Mouse (Mus musculus) neutrophil, adult 83 days (primary cell): ENCODE results near the gene Jmjd4. TPM values are rescaled to one million over a fixed set of nuclear protein-coding genes. Genes with fewer than 3 reads are reported as not detected.

Source experiments
- total RNA-seq, 2 experiments: library from RNA; stranded (reverse); gene quantifications; one replicate each; pipeline ENCODE4 v1.2.4; 2023

Jmjd4 gene
- 1 to 10 TPM; 1.0 to 2.3 TPM for total RNA-seq

GRCm38 (mm10) chr11:59449741-59450229 lies at the start of gene Jmjd4:
Jmjd4 (plus strand) TSS chr11:59450045.

GRCm38 (mm10) chr11:59451086-59451485 lies 1.2 kb downstream of the Jmjd4 start, which contains the start of gene Snap47:
Snap47 (minus strand) TSS chr11:59451186.

GRCm38 (mm10) chr11:59472326-59472677 lies 22.5 kb downstream of the Jmjd4 start, which contains the start of gene Zfp867:
Zfp867 (minus strand) TSS chr11:59472474.

Other genes with a start within 250 kb of the Jmjd4 start
- gene Mrpl55, start 247.6 kb upstream of the Jmjd4 start, total RNA-seq = 10 to 100 TPM; 10.7 to 14.2 TPM
- 10 to 100 TPM; 13.4 to 14.8 TPM for gene 2310033P09Rik, start 241.7 kb upstream of the Jmjd4 start, total RNA-seq
- 100 to 1,000 TPM; 301 to 303 TPM for gene Arf1, start 221.8 kb upstream of the Jmjd4 start, total RNA-seq
- gene Wnt3a, start 159.3 kb upstream of the Jmjd4 start, total RNA-seq = not detected
- gene Wnt9a, start 143.1 kb upstream of the Jmjd4 start, total RNA-seq = not detected
- gene Prss38, start 74.4 kb upstream of the Jmjd4 start, total RNA-seq = not detected
- gene Snap47, start 1.1 kb downstream of the Jmjd4 start, total RNA-seq = 1 to 10 TPM; 4.0 to 4.9 TPM
- under 1 TPM; 0.42 to 0.46 TPM for gene Zfp867, start 22.4 kb downstream of the Jmjd4 start, total RNA-seq
- gene Zkscan17, start 76.7 kb downstream of the Jmjd4 start, total RNA-seq = 1 to 10 TPM; 7.6 to 9.6 TPM
- gene Nlrp3, start 91.5 kb downstream of the Jmjd4 start, total RNA-seq = 100 to 1,000 TPM; 313 to 335 TPM
- gene Olfr222, start 126.2 kb downstream of the Jmjd4 start, total RNA-seq = not detected
- not detected for gene Olfr223, start 143.2 kb downstream of the Jmjd4 start, total RNA-seq
- 10 to 100 TPM; 46.3 to 51.8 TPM for gene Mprip, start 211.3 kb downstream of the Jmjd4 start, total RNA-seq